Mouse (Mus musculus) midbrain, embryonic 13.5 days (tissue): ENCODE results near the gene Zfand2a. TPM values are rescaled to one million over a fixed set of nuclear protein-coding genes. Genes with fewer than 3 reads are reported as not detected.

Source experiments
- ATAC-seq: fragments of 200-750 bp; cut with Nextera tagmentation; 2 replicates; pipeline ENCODE4 v1.8.0; 2017; ENCODE audit warnings: mild to moderate bottlenecking, moderate TSS enrichment, moderate library complexity
- H3K27ac ChIP-seq: fragments of 300-500 bp; sonication (generic); 2 replicates; pipeline ENCODE4 v1.5.1; 2015; ENCODE audit warnings: inconsistent platforms, mild to moderate bottlenecking, moderate library complexity
- H3K27me3 ChIP-seq: fragments of 300-500 bp; sonication (generic); 2 replicates; pipeline ENCODE4 v1.6.1; 2015; ENCODE audit warnings: mild to moderate bottlenecking, inconsistent platforms
- H3K36me3 ChIP-seq: fragments of 300-500 bp; sonication (generic); 2 replicates; pipeline ENCODE4 v1.6.1; 2015; ENCODE audit warnings: mild to moderate bottlenecking, inconsistent platforms
- H3K4me1 ChIP-seq: fragments of 300-500 bp; sonication (generic); replicated peaks from 2 replicates; pipeline ENCODE4 v1.6.1; 2015; ENCODE audit warnings: inconsistent platforms
- H3K4me2 ChIP-seq: fragments of 300-500 bp; sonication (generic); replicated peaks from 2 replicates; pipeline ENCODE4 v1.6.1; 2015; ENCODE audit warnings: moderate library complexity, mild to moderate bottlenecking, inconsistent platforms
- H3K4me3 ChIP-seq: fragments of 300-500 bp; sonication (generic); replicated peaks from 2 replicates; pipeline ENCODE4 v1.5.1; 2015; ENCODE audit warnings: mild to moderate bottlenecking, inconsistent platforms
- H3K9ac ChIP-seq: fragments of 300-500 bp; sonication (generic); replicated peaks from 2 replicates; pipeline ENCODE4 v1.6.1; 2015; ENCODE audit warnings: mild to moderate bottlenecking, inconsistent platforms
- H3K9me3 ChIP-seq: fragments of 300-500 bp; sonication (generic); 2 replicates; pipeline ENCODE4 v1.6.1; 2016; ENCODE audit warnings: mild to moderate bottlenecking, inconsistent platforms
- WGBS: fragments of 180-500 bp; shearing (Covaris S2); methylation state at CpG from one replicate; pipeline ENCODE4 v1.1.7; 2015; 5-methylcytosine and 5-hydroxymethylcytosine counted together
- polyA plus RNA-seq: library from polyadenylated mRNA; unstranded; fragments of >200 nt; fragmentation: Nextera tagmentation; extraction: Ambion mirVana; gene quantifications from 2 replicates; pipeline ENCODE4 v1.2.1, GENCODE M21; 2015

Gene Zfand2a
- 12.7 and 13.9 TPM in 2 replicates for polyA plus RNA-seq

DNA sequence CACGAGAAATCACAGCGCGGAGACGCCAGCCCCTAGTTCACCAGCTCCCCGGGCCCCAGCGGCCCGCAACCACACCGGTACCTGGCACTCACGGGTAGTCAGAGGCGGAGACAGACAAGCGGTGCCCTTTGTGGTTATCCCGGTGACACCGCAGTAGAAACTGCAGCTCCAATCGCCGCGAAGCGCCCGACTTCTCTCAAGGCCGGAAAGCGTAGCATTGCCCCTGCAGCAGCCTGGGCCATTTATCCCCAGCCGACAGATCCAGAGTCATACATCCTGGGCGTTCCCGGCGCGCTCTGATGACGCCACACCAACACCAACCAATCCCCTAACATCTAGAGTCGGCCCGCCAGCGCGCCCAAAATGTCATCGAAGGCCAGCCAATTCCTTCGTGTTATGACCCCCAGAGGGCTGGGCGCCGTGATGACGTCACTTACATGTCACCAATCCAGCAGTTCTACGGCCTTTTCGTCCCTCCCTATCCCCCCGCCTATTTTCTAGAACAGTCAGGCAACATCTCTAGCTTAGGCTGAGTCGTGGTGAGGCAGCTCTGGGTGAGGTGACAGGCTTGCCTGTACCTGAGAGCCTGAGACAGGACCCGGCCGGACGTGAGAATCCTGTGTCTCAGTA, at the start of gene Zfand2a:
Zfand2a (minus strand) TSS at position 365 of the 630 bp plus-strand sequence.
- H3K27me3 ChIP-seq: no peaks in the 10 kb centered on the region
- H3K36me3 ChIP-seq: peaks cover 28% of the 10 kb centered on the region
- H3K4me1 ChIP-seq: peaks cover 20% of the 10 kb centered on the region
- peak; percentile 97 for ATAC-seq
- peak within 1 kb of the TSS; percentile 85 for H3K9ac ChIP-seq
- H3K27ac ChIP-seq: peak within 1 kb of the TSS; percentile 82
- peak within 1 kb of the TSS; percentile 97 for H3K4me3 ChIP-seq
- peaks cover 11% of the 10 kb centered on the region for H3K9me3 ChIP-seq
- WGBS: under 1% methylated on average over 42 of the region's 42 CpGs
- peak within 1 kb of the TSS; percentile 89 for H3K4me2 ChIP-seq

DNA sequence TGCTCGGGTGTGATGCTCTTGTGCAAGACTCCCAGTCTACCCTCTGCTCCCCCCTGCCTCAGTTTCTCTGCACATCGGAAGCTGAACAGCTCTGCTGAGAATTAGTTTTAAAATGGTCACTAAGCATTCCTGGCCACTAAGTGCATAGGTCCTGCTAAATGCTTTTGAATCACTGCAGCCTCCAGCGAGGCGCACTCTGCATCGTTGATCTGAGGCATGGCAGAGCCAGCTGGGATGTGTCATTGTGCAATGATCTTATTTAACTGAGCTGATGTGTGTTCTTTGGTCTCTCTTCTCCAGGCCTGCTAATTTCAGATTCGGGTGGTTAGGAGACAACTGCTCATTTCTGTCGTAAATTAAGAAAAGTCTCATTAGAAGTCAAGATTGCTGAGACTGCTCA, 44.5 kb upstream of the Zfand2a start:
- Histone ChIP-seq H3K4me2 (no peak overlapping the region), H3K4me1 (peaks cover 11% of the 10 kb centered on the region), H3K27me3 (peaks cover 72% of the 10 kb centered on the region), H3K27ac (no peak overlapping the region), H3K9ac (no peak overlapping the region), H3K9me3 (no peaks in the 10 kb centered on the region), H3K4me3 (no peak overlapping the region), H3K36me3 (no peaks in the 10 kb centered on the region)
- 64% methylated on average over 7 of the region's 7 CpGs for WGBS
- ATAC-seq: no peak

DNA sequence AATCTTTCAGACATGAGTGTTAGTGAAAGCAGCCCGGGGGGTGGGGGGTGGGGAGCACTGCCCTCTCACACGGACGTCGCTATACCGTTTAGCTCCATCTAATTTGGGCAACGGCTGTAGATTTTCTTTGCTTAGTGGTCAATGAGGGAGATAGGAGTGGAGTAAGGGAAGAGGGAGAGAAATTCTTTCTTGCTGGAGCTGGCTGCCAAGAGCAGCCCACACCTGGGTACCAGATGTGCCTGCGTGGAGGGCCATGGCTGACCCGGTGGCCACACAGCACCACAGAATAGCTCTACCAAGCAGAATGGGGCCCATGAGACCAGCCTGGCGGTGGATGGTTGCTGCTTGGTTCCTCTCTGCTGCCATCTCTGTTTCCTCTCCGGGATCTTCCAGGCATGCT, 37.6 kb upstream of the Zfand2a start:
- WGBS: 81% methylated on average over 10 of the region's 10 CpGs

DNA sequence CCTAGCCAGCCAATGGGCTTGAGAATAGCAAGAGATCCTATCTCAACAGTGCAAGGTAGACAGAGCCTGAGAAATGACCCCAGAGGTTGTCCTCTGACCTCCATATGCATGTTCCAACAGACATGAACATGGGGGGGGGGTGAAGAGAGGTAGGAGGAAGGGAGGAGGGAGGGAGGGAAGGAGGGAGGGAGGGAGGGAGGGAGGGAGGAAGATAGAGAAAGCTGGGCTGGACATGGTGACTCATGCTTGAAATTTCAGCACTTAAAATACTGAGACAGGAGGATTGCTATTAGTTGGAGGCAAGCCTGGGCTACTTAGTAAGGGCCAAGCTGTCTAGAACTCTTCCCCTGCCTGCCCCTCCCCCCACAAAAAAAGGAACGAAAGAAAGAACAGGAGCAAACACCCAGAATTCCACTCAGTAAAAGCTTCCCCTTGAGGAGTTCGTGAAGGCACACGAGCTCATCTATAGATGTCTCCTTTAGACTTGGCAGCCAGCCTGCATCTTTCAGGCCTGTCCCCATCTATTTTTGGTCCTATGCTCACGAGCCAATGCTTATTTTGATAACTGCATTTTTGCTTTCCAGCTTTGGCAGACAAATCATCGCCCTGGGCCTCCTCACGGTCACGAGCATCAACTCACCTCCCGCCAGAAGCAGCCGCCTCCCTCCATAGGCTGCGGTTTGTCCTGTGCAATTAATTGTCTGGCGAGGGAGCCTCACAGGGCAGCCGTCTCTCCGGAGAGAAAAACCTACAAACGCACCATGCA, 35.9 kb upstream of the Zfand2a start:
- H3K27ac ChIP-seq: no peak overlapping the region
- no peak for ATAC-seq
- no peaks in the 10 kb centered on the region for H3K36me3 ChIP-seq
- no peak overlapping the region for H3K4me3 ChIP-seq
- no peaks in the 10 kb centered on the region for H3K9me3 ChIP-seq
- no peak overlapping the region for H3K9ac ChIP-seq
- WGBS: 57% methylated on average over 14 of the region's 14 CpGs
- no peak overlapping the region for H3K4me2 ChIP-seq
- H3K4me1 ChIP-seq: peaks cover 4% of the 10 kb centered on the region; the same call in 1 of the 2 replicates
- H3K27me3 ChIP-seq: peaks cover 20% of the 10 kb centered on the region

More for the DNA sequence above, 37.6 kb upstream of the Zfand2a start:
- Histone ChIP-seq H3K9me3 (no peaks in the 10 kb centered on the region), H3K4me2 (no peak overlapping the region), H3K27ac (no peak overlapping the region), H3K9ac (no peak overlapping the region), H3K27me3 (peaks cover 28% of the 10 kb centered on the region), H3K36me3 (no peaks in the 10 kb centered on the region), H3K4me1 (no peaks in the 10 kb centered on the region), H3K4me3 (no peak overlapping the region)
- no peak for ATAC-seq

DNA sequence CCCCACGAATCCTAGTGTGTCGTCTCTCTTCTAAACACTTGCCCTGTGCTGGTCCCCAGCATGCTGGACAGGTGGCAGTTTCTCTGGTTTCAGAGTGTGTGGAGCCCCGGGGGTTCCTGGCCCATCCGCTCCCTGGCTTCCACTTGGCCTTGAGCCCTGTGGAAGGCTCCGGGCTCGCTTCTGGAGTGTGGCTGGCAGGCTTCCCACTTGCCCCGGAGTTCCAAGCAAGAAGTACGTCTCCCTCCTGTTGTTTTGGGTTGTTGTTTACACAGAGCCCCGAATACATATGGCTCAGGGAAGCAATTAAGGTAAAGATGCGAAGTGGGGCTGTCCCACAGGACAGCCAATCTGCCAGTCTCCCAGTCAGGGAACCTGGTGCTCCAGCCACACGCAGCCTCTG, 31.9 kb upstream of the Zfand2a start:
- Histone ChIP-seq H3K36me3 (no peaks in the 10 kb centered on the region), H3K4me3 (no peak overlapping the region), H3K4me1 (peaks cover 4% of the 10 kb centered on the region; the same call in 1 of the 2 replicates), H3K27me3 (peaks cover 11% of the 10 kb centered on the region), H3K4me2 (no peak overlapping the region), H3K9ac (no peak overlapping the region), H3K27ac (no peak overlapping the region), H3K9me3 (no peaks in the 10 kb centered on the region)
- WGBS: 45% methylated on average over 11 of the region's 11 CpGs
- ATAC-seq: no peak

DNA sequence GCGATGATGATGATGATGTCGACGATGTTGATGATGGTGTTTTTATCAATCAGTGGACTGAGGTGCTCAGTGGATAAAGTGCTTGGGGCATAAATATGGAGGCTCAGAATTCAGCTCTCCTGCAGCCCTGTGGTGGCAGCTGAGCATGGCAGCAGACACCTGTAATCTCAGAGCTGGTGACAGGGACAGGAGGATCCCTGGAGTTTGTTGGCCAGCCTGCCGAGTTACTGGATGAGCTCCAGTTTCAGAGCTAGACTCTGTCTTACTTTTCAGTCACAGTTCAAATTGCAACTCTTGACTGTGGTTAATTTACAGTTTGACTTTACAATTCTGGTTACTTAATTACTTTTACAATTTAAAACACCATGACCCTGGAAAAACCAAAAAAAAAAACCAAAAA, 27.9 kb upstream of the Zfand2a start:
- no peaks in the 10 kb centered on the region for H3K9me3 ChIP-seq
- peaks cover 24% of the 10 kb centered on the region for H3K27me3 ChIP-seq
- peaks cover 4% of the 10 kb centered on the region; the same call in 1 of the 2 replicates for H3K4me1 ChIP-seq
- 88% methylated on average over 4 of the region's 4 CpGs for WGBS
- no peak overlapping the region for H3K27ac ChIP-seq
- H3K9ac ChIP-seq: no peak overlapping the region
- no peak overlapping the region for H3K4me2 ChIP-seq
- no peaks in the 10 kb centered on the region for H3K36me3 ChIP-seq
- ATAC-seq: no peak
- H3K4me3 ChIP-seq: no peak overlapping the region

DNA sequence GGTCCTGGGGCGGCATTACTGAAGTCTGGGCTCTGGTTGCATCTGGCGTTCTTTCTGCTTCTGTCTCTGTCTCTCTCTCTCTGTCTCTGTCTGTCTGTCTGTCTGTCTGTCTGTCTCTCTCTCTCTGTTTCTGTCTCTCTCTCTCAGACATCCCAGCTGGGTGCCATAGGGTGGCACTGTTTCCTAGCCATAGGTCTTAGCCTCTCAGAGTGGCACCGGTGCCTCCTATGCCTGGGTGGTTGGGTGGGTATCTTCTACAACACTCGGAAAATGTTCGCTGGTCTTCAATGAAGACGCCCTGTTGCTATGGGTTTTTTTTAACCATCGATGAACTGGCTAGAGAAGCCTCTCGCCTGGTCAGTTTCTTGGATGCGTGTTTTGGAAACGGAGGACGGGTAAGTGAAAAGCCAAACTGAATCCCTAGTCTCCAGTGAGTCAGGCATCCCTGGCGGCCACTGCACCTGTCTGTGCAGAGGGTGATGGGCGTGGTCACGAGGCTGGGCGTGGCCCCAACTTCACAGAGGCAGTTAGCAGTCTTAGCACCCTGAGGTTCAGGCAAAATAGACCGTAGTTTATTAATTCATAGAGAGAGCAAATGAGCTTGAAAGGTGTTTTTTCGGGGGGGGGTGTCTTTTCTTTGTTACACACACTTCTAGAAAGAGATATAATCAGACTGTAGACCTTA, 26.5 kb upstream of the Zfand2a start:
- ATAC-seq: no peak
- H3K4me1 ChIP-seq: no peaks in the 10 kb centered on the region
- H3K4me3 ChIP-seq: no peak overlapping the region
- no peaks in the 10 kb centered on the region for H3K9me3 ChIP-seq
- H3K36me3 ChIP-seq: no peaks in the 10 kb centered on the region
- H3K4me2 ChIP-seq: no peak overlapping the region
- 16% methylated on average over 17 of the region's 17 CpGs for WGBS
- H3K9ac ChIP-seq: no peak overlapping the region
- H3K27ac ChIP-seq: no peak overlapping the region
- H3K27me3 ChIP-seq: peaks cover 25% of the 10 kb centered on the region

DNA sequence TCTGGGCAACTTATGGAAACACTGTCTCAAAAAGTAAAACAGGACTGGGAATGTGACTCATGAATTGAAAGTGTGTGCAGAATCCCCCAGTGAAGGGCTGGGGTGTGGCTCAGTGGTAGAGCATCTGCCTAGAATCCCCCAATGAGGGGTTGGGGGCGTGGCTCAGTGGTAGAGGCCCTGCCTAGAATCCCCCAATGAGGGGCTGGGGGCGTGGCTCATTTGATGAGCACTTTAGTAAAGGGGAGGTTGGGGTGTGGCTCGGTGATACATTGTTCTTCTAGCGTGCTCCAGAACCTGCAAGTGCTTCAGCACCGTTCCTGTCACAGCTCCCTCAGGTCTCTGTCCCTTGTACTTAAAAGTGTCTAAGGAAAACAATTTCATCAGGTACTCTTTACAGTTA, 21.9 kb upstream of the Zfand2a start:
- no peaks in the 10 kb centered on the region for H3K4me1 ChIP-seq
- peaks cover 28% of the 10 kb centered on the region for H3K27me3 ChIP-seq
- no peak for ATAC-seq
- H3K27ac ChIP-seq: no peak overlapping the region
- H3K9ac ChIP-seq: no peak overlapping the region
- no peak overlapping the region for H3K4me2 ChIP-seq
- no peaks in the 10 kb centered on the region for H3K9me3 ChIP-seq
- no peak overlapping the region for H3K4me3 ChIP-seq
- H3K36me3 ChIP-seq: no peaks in the 10 kb centered on the region
- WGBS: 26% methylated on average over 5 of the region's 5 CpGs

DNA sequence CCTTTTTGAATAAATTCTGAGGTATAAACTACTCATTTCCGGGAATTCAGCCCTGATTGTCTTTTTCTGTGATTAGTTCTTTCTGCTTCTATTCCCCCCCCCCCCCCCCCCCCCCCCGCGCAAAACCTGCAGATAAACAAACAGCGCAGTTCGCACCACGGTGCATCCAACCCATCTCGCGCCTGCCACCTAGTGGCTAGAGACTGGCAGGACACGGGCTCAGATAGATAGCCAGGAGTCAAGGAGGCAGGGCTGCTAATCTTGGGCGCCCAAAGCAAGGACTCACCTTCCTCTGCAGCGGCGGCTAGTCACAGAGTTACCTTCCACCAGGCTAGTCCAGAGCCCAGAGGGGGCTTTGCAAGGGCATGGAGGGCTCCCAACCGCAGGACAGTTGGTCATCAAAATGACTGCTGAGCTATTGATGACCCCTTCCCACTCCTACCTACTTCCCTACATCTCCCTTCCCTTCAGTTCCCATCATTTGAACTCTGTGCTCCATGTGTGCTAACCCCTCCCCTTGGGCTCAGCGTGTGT, 20.8 kb upstream of the Zfand2a start:
- H3K27me3 ChIP-seq: peaks cover 18% of the 10 kb centered on the region
- H3K9me3 ChIP-seq: no peaks in the 10 kb centered on the region
- 0 out of 2 replicates have a peak overlapping the region, but pooled peaks have one; percentile 1 for H3K9ac ChIP-seq
- WGBS: 8% methylated on average over 12 of the region's 14 CpGs
- no peaks in the 10 kb centered on the region for H3K4me1 ChIP-seq
- H3K4me2 ChIP-seq: no peak overlapping the region
- peak; percentile 58; the same call in 1 of the 2 replicates for ATAC-seq
- H3K4me3 ChIP-seq: no peak overlapping the region
- no peak overlapping the region for H3K27ac ChIP-seq
- no peaks in the 10 kb centered on the region for H3K36me3 ChIP-seq

DNA sequence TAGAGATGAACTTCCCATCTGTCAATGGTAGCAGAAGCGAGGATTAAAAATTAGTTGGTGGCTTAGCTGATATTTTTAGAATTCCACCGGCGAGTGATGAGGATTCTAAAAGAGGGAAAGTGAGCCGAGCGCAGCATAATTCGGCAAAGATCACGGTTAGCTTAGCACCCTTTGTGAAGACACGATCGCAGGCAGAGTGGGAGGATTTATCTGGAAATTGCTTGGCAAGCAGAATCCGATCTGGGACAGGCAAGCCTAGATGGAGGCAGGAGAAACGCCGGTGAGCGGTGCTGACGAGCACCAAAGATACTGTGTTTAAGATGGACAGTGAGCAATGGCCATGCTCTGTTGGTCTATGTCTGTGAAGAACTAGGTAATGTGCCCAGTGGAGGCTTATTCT, 17.9 kb upstream of the Zfand2a start:
- Histone ChIP-seq H3K9ac (no peak overlapping the region), H3K27me3 (peaks cover 12% of the 10 kb centered on the region; the same call in 1 of the 2 replicates), H3K27ac (no peak overlapping the region), H3K4me2 (no peak overlapping the region), H3K36me3 (no peaks in the 10 kb centered on the region), H3K9me3 (no peaks in the 10 kb centered on the region), H3K4me1 (no peaks in the 10 kb centered on the region), H3K4me3 (no peak overlapping the region)
- no peak for ATAC-seq
- WGBS: 83% methylated on average over 14 of the region's 14 CpGs

DNA sequence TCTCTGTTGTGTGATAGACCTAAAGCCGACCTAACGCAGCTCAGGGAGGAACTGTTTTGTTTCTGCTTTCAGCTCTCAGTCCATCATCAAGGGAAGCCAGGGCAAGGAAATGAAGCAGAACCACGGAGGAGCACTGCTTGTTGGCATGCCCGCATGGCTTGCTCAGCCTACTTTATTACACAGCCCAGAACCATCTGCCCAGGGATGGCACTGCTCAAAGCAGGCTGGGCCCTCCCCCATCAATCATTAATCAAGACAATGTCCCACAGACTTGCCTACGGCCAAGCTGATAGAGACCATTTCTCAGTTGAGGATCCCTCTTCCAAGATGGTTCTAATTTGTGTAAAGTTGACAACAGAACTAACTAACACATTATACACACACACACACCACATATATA, 14.4 kb upstream of the Zfand2a start:
- Histone ChIP-seq H3K36me3 (no peaks in the 10 kb centered on the region), H3K4me1 (no peaks in the 10 kb centered on the region), H3K9me3 (no peaks in the 10 kb centered on the region), H3K27ac (no peak overlapping the region), H3K4me3 (no peak overlapping the region), H3K4me2 (no peak overlapping the region), H3K27me3 (no peaks in the 10 kb centered on the region), H3K9ac (no peak overlapping the region)
- ATAC-seq: no peak
- 72% methylated on average over 5 of the region's 5 CpGs for WGBS

DNA sequence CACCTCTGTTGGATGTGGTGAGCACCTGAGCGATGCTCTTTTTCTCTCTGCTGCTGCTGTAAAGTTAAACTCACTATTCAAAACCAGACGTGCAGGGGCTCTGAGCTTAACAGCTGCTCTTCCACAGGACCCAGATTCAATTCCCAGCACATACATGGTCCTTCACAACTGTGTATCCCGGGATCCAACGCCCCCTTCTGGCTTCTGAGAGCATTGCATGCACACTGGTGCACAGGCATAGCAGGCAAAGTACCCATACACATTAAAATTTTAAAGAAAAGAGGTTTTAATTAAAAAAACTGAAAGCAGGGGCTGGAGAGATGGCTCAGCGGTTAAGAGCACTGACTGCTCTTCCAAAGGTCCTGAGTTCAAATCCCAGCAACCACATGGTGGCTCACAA, 12.6 kb upstream of the Zfand2a start:
- H3K4me1 ChIP-seq: no peaks in the 10 kb centered on the region
- no peak overlapping the region for H3K4me3 ChIP-seq
- no peak overlapping the region for H3K4me2 ChIP-seq
- no peaks in the 10 kb centered on the region for H3K9me3 ChIP-seq
- no peak overlapping the region for H3K27ac ChIP-seq
- H3K36me3 ChIP-seq: no peaks in the 10 kb centered on the region
- 50% methylated on average over 5 of the region's 5 CpGs for WGBS
- H3K9ac ChIP-seq: no peak overlapping the region
- no peak for ATAC-seq
- no peaks in the 10 kb centered on the region for H3K27me3 ChIP-seq
